In genomic region chr8:119585901-119586300, GRCm38 (mm10) we compare ENCODE assay signal across 7 mouse cellular contexts. TPM values are rescaled to one million over a fixed set of nuclear protein-coding genes. Genes with fewer than 3 reads are reported as not detected.
DNase-seq lines count a peak whose midpoint lies in the region; ATAC-seq and TF ChIP-seq lines count a peak whose summit lies in the region.

No protein-coding gene starts in this region.

- H3K9me3 ChIP-seq in ES-Bruce4 (replicated peaks; ENCODE audit: control insufficient read depth, insufficient read depth, low read length, poor library complexity, severe bottlenecking), result peaks cover 12% of the 10 kb centered on the region
- no peaks in the 10 kb centered on the region for H3K9me3 ChIP-seq in heart, postnatal 0 days (replicated peaks; ENCODE audit: control insufficient read depth, low read length)
- H3K9me3 ChIP-seq in liver, postnatal 0 days (ENCODE audit: low read length), result no peaks in the 10 kb centered on the region

- TF ChIP-seq EP300 in ES-Bruce4 (IDR thresholded peaks at IDR 0.05; ENCODE audit: insufficient read depth, low read depth, low read length), result 0 out of 2 replicates have a peak, but pooled peaks have one; percentile 5
- no peak for TF ChIP-seq EP300 in heart, postnatal 0 days (IDR thresholded peaks at IDR 0.05; ENCODE audit: low read depth)
- no peak for TF ChIP-seq EP300 in liver, postnatal 0 days (IDR thresholded peaks at IDR 0.05; ENCODE audit: low read depth)

- no peak for TF ChIP-seq POLR2A in ES-Bruce4 (IDR thresholded peaks at IDR 0.05; ENCODE audit: insufficient read depth, low read length)

- H3K27ac ChIP-seq in ES-Bruce4 (ENCODE audit: insufficient read depth, low read length), result no peak overlapping the region
- no peak overlapping the region for H3K27ac ChIP-seq in heart, postnatal 0 days (ENCODE audit: low read depth)
- H3K27ac ChIP-seq in liver, postnatal 0 days (ENCODE audit: low read depth), result peak overlapping the region; percentile 62

- H3K27me3 ChIP-seq in ES-Bruce4 (ENCODE audit: control insufficient read depth, insufficient read depth, low read length, poor library complexity, severe bottlenecking), result no peaks in the 10 kb centered on the region
- no peaks in the 10 kb centered on the region for H3K27me3 ChIP-seq in heart, postnatal 0 days (ENCODE audit: control insufficient read depth, insufficient read depth, low read length)
- no peaks in the 10 kb centered on the region for H3K27me3 ChIP-seq in liver, postnatal 0 days (ENCODE audit: insufficient read depth, low read length)

- no peaks in the 10 kb centered on the region for H3K36me3 ChIP-seq in ES-Bruce4 (ENCODE audit: control insufficient read depth, insufficient read depth, low read length, poor library complexity, severe bottlenecking)
- H3K36me3 ChIP-seq in heart, postnatal 0 days (replicated peaks; ENCODE audit: control insufficient read depth, insufficient read depth, low read length), result no peaks in the 10 kb centered on the region
- H3K36me3 ChIP-seq in liver, postnatal 0 days (replicated peaks; ENCODE audit: insufficient read depth, low read length), result no peaks in the 10 kb centered on the region

- peak; percentile 88 for DNase-seq in A20 (ENCODE audit: low read depth, low spot score)
- no peak for DNase-seq in heart, postnatal 0 days (ENCODE audit: low spot score)
- peak; percentile 57 for DNase-seq in liver, postnatal 0 days
- peak; percentile 52 for DNase-seq in thymus, postnatal 4 days
- no peak for DNase-seq in gastrocnemius, postnatal 36 days
- DNase-seq in cerebellum, adult 11-12 months, result no peak

- WGBS in heart, postnatal 0 days, result 19% methylated on average over 24 of the region's 24 CpGs
- WGBS in liver, postnatal 0 days (ENCODE audit: insufficient replicate concordance), result 8% methylated on average over 20 of the region's 24 CpGs

- H3K4me1 ChIP-seq in ES-Bruce4 (ENCODE audit: control insufficient read depth, insufficient read depth, low read length), result peaks cover 4% of the 10 kb centered on the region
- H3K4me1 ChIP-seq in heart, postnatal 0 days (ENCODE audit: control insufficient read depth, insufficient read depth), result no peaks in the 10 kb centered on the region
- peaks cover 9% of the 10 kb centered on the region for H3K4me1 ChIP-seq in liver, postnatal 0 days (ENCODE audit: insufficient read depth)

- peak overlapping the region; percentile 54 for H3K4me2 ChIP-seq in heart, postnatal 0 days (ENCODE audit: low read depth, low read length)
- H3K4me2 ChIP-seq in liver, postnatal 0 days (ENCODE audit: low read depth, low read length), result peak overlapping the region; percentile 72

- no peak for TF ChIP-seq CTCF in ES-Bruce4 (IDR thresholded peaks at IDR 0.05; ENCODE audit: low read depth, low read length)
- no peak for TF ChIP-seq CTCF in heart, postnatal 0 days (IDR thresholded peaks at IDR 0.05; ENCODE audit: low read depth)
- TF ChIP-seq CTCF in liver, postnatal 0 days (IDR thresholded peaks at IDR 0.05; ENCODE audit: low read depth), result no peak

- intact Hi-C loops in gastrocnemius, postnatal 36 days (cut with DNase I), result no loop called here

- peak overlapping the region; percentile 51 for H3K9ac ChIP-seq in ES-Bruce4 (ENCODE audit: low read depth, poor library complexity, severe bottlenecking)
- no peak overlapping the region for H3K9ac ChIP-seq in heart, postnatal 0 days (replicated peaks; ENCODE audit: low read depth, low read length)
- H3K9ac ChIP-seq in liver, postnatal 0 days (replicated peaks), result no peak overlapping the region

- H3K4me3 ChIP-seq in ES-Bruce4 (ENCODE audit: low read depth, low read length), result peak overlapping the region; percentile 11
- peak overlapping the region; percentile 35 for H3K4me3 ChIP-seq in heart, postnatal 0 days (ENCODE audit: low read depth, low read length)
- H3K4me3 ChIP-seq in liver, postnatal 0 days (ENCODE audit: low read depth, low read length), result peak overlapping the region; percentile 46

- peak; percentile 41; the same call in 1 of the 2 replicates for ATAC-seq in heart, postnatal 0 days (ENCODE audit: insufficient read depth, low read depth)
- peak; percentile 67; the same call in 1 of the 2 replicates for ATAC-seq in liver, postnatal 0 days

RNA-seq across cellular contexts. Expression of gene Dnaaf1, which starts 10.9 kb away (rescaled TPM):
- polyA plus RNA-seq in ES-Bruce4 (2011; ENCODE audit: insufficient read depth, insufficient read length, low read depth, missing spikeins), result 0.28 TPM in 1 of 2 replicates, not detected in the other
- total RNA-seq in heart, postnatal 0 days (2014; rRNA removed; ENCODE audit: low replicate concordance), result not detected in 2 replicates
- polyA plus RNA-seq in heart, postnatal 0 days (2015; fragmentation: Nextera tagmentation; extraction: Ambion mirVana), result 0.07 and 0.41 TPM in 2 replicates
- polyA plus RNA-seq in liver, postnatal 0 days (2015; fragmentation: Nextera tagmentation; extraction: Ambion mirVana), result 0.07 TPM in 1 of 2 replicates, not detected in the other
- total RNA-seq in gastrocnemius, postnatal 36 days (2021), result not detected

RNA-seq across cellular contexts. Expression of gene Hsdl1, which starts 10.9 kb away (rescaled TPM):
- 19.2 and 20.6 TPM in 2 replicates for polyA plus RNA-seq in ES-Bruce4 (2011; ENCODE audit: insufficient read depth, insufficient read length, low read depth, missing spikeins)
- total RNA-seq in heart, postnatal 0 days (2014; rRNA removed; ENCODE audit: low replicate concordance), result 25.0 and 36.3 TPM in 2 replicates
- polyA plus RNA-seq in heart, postnatal 0 days (2015; fragmentation: Nextera tagmentation; extraction: Ambion mirVana), result 20.6 and 21.2 TPM in 2 replicates
- 11.7 and 12.5 TPM in 2 replicates for polyA plus RNA-seq in liver, postnatal 0 days (2015; fragmentation: Nextera tagmentation; extraction: Ambion mirVana)
- total RNA-seq in gastrocnemius, postnatal 36 days (2021), result 10 to 100 TPM; 14.0 to 14.9 TPM

RNA-seq across cellular contexts. Expression of gene Taf1c, which starts 19.1 kb away (rescaled TPM):
- polyA plus RNA-seq in ES-Bruce4 (2011; ENCODE audit: insufficient read depth, insufficient read length, low read depth, missing spikeins), result 7.3 and 7.5 TPM in 2 replicates
- 5.3 and 5.6 TPM in 2 replicates for total RNA-seq in heart, postnatal 0 days (2014; rRNA removed; ENCODE audit: low replicate concordance)
- 3.4 and 3.7 TPM in 2 replicates for polyA plus RNA-seq in heart, postnatal 0 days (2015; fragmentation: Nextera tagmentation; extraction: Ambion mirVana)
- polyA plus RNA-seq in liver, postnatal 0 days (2015; fragmentation: Nextera tagmentation; extraction: Ambion mirVana), result 2.4 and 2.7 TPM in 2 replicates
- 1 to 10 TPM; 4.0 to 4.8 TPM for total RNA-seq in gastrocnemius, postnatal 36 days (2021)

RNA-seq across cellular contexts. Expression of gene Adad2, which starts 26.6 kb away (rescaled TPM):
- polyA plus RNA-seq in ES-Bruce4 (2011; ENCODE audit: insufficient read depth, insufficient read length, low read depth, missing spikeins), result 1.7 and 2.0 TPM in 2 replicates
- total RNA-seq in heart, postnatal 0 days (2014; rRNA removed; ENCODE audit: low replicate concordance), result not detected in 2 replicates
- not detected in 2 replicates for polyA plus RNA-seq in heart, postnatal 0 days (2015; fragmentation: Nextera tagmentation; extraction: Ambion mirVana)
- polyA plus RNA-seq in liver, postnatal 0 days (2015; fragmentation: Nextera tagmentation; extraction: Ambion mirVana), result not detected in 2 replicates
- under 1 TPM; 0.17 to 0.20 TPM for total RNA-seq in gastrocnemius, postnatal 36 days (2021)

RNA-seq across cellular contexts. Expression of gene Mbtps1, which starts 27.4 kb away (rescaled TPM):
- 117 and 118 TPM in 2 replicates for polyA plus RNA-seq in ES-Bruce4 (2011; ENCODE audit: insufficient read depth, insufficient read length, low read depth, missing spikeins)
- 62.1 and 68.7 TPM in 2 replicates for total RNA-seq in heart, postnatal 0 days (2014; rRNA removed; ENCODE audit: low replicate concordance)
- polyA plus RNA-seq in heart, postnatal 0 days (2015; fragmentation: Nextera tagmentation; extraction: Ambion mirVana), result 36.9 and 37.1 TPM in 2 replicates
- 17.3 and 20.1 TPM in 2 replicates for polyA plus RNA-seq in liver, postnatal 0 days (2015; fragmentation: Nextera tagmentation; extraction: Ambion mirVana)
- total RNA-seq in gastrocnemius, postnatal 36 days (2021), result 10 to 100 TPM; 24.0 to 29.0 TPM

Comparison
In these comparisons a context has a peak if more than half of its experiments do, and no peak if none do; other contexts are left out.
1. DNase-seq: peak in A20 (single experiment), liver, postnatal 0 days (single experiment) and thymus, postnatal 4 days (single experiment); none in heart, postnatal 0 days (single experiment), gastrocnemius, postnatal 36 days (0 of 2) and cerebellum, adult 11-12 months (single experiment).
2. Peak in every context shown above with its lines, with median percentiles within 50 percentile points of each other: H3K4me3 ChIP-seq.